Mouse (Mus musculus) adipocyte (in vitro differentiated cells): ENCODE measurements around the gene Dpt.
A peak's percentile ranks its signal among the peaks of the same experiment; 100 is the strongest.
"Not testable (repeated sequence)": the region's sequence is repeated elsewhere in the genome, so short reads cannot be mapped to it uniquely, and the experiment has no call there.

ENCODE experiments used
- DNase-seq: peaks from one replicate; pipeline ENCODE4 v3.0.0-alpha.2; 2016; ENCODE audit warnings: low spot score

The Dpt gene

DNA sequence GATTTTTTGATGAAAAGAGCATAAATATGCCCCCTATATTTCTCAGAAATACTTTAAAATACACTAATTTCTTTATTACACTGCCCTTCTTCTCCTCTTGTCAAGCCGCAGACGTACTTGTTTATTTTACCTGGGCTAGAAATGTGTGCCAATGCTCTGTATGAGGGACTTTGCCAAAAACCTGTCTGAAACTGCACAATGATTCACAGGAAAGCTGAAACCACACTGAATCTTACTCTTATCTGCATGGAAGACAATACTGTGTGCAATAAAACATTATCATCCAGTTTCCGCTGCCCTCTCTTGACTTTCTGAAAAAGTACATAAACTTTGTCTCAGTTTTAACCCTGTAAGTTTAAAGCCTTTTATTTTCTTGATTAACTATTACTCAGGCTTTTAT lies 20.9 kb downstream of the Dpt start:
- DNase-seq: no peak

- no peak for DNase-seq
Observed at GRCm38 (mm10) chr1:164821307-164821706, 24.9 kb downstream of the Dpt start.

GRCm38 (mm10) chr1:164821821-164822220 lies 25.4 kb downstream of the Dpt start:
- DNase-seq: no peak

GRCm38 (mm10) chr1:164822268-164822667 lies 25.8 kb downstream of the Dpt start:
- no peak for DNase-seq

GRCm38 (mm10) chr1:164824896-164825295 lies 28.5 kb downstream of the Dpt start:
- no peak for DNase-seq

- no peak for DNase-seq
Observed at GRCm38 (mm10) chr1:164829881-164830280, 33.4 kb downstream of the Dpt start.

DNA sequence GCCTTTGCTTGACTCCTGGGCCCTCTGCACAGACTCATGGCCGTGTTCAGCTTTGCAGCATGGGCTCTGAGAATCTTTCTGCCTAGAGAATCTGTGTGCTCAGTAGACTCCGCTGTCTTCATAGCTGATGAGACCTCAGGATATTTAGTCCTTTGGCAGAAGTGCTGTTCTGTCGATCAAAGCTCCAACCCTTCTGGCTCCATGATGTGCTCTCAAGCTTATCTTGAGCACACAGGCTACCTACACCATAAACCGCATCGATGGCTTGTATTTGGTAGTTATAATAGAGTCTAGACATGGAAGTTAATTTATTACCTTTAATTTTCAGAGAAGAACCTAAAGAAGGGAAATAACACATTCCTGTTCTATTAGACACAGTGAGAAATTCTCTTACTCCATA lies 36.0 kb downstream of the Dpt start:
- DNase-seq: no peak

GRCm38 (mm10) chr1:164848616-164849265 lies 52.3 kb downstream of the Dpt start:
- no peak for DNase-seq

DNA sequence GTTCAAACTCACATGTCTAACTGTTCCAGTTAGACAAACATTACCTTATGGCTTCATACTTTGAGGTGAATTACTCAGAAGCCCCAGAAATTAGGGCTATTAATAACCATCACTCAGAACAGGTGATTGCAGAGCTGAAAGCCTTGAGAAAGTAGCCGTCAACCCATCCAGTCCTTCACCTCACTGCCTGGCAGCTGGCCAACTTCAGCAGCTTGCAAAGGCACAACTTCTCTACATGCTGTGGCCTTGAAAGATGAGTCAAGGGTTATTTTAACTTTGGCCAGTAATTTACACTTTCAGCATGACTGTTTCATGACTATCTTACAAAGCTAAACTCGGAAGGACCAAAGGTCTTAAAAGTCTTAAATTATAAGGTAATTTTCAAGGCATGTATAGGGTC lies 59.3 kb downstream of the Dpt start:
- DNase-seq: not testable (repeated sequence)

GRCm38 (mm10) chr1:164859952-164860351 lies 63.5 kb downstream of the Dpt start:
- DNase-seq: no peak

DNA sequence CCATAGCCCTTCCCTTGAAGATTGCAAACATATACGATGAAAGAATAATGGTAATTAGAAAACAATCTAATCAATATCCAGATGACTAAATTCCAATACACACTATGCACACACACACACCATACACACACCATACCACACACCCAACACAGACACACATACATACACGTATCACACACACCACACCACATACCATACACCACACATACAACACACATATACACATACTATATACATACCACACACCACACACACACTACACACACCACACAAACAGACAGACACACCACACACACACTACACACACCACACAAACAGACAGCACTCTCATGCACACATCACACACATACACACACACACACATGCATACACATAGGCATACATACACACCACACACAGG lies 64.3 kb downstream of the Dpt start:
- no peak for DNase-seq

DNA sequence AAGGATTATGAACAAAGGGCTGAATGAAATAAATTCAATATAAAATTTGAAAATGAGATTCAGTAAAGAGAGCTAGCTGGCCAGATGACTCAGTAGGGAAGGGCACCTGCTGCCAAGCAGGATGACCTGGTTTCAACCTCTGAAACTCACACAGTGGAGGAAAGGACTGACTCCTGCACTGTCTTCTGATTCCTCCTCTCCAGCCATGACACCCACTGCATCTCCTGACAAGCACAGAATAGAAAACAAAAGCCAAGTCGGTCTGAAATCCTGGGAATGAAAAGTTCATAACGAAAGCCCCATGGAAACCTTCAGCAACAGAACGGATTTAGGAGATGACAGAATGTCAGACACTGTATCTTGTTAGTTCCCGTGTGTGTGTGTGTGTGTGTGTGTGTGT lies 65.1 kb downstream of the Dpt start:
- peak; percentile 10 for DNase-seq

- DNase-seq: peak; percentile 8
Observed at GRCm38 (mm10) chr1:164862946-164863883, 66.8 kb downstream of the Dpt start.

DNA sequence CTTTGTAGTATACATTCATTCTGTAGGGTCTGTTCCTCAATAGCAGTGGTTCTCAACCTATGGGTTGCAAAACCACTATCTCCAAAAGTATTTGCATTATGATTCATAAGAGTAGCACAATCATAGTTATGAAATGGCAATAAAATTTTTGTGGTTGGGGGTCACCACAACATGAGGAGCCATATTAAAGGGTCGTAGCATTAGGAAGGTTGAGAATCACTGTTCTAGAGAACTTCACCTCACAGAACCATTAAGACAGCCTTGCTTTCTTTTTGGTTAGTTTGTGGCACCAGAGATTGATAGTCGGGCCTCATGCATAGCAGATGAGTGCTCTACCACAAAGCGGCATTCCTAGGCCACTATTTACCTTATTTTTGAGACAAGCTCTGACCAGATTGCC lies 68.2 kb downstream of the Dpt start:
- no peak for DNase-seq

DNA sequence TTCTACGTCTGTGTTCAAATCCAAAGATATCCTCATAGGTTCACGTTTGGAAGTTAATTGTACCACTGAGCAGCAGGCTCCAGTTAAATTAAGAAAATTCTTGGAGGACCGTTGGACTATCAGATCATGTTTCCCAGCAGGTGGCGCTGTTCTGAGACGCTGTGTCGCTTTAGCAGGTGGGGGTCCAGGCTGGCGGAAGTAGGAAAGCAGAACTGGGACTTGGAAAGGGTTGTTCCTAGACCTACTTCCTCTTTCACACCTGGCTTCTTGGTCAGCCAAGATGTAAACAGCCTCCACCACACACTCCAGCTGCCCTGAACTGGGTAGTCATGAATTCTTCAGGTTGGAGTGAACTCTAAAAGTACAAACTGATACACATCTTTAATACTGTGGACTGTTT lies 74.2 kb downstream of the Dpt start:
- no peak for DNase-seq
